Mouse (Mus musculus): ENCODE data around the gene Hist1h2bf. TPM values are rescaled to one million over a fixed set of nuclear protein-coding genes. Genes with fewer than 3 reads are reported as not detected.
A peak's percentile ranks its signal among the peaks of the same experiment; 100 is the strongest.
"Not testable (repeated sequence)": the region's sequence is repeated elsewhere in the genome, so short reads cannot be mapped to it uniquely, and the experiment has no call there.

Gene Hist1h2bf
- polyA plus RNA-seq, 2 experiments from 2014 or later, result 0.83 TPM; not detected in 1

GRCm38 (mm10) chr13:23571022-23571503 is 2.9 kb downstream of the Hist1h2bf start, which contains the start of the genes Hist1h2ae and Hist1h2bg:
Hist1h2ae (minus strand) TSS chr13:23571220.
Hist1h2bg (plus strand) TSS chr13:23571396.
- ATAC-seq, result peak; percentile 83

- ATAC-seq, result peak; percentile 9
Measured at GRCm38 (mm10) chr13:23570261-23571021, 3.6 kb downstream of the Hist1h2bf start.

- ATAC-seq, result no peak
Measured at GRCm38 (mm10) chr13:23564482-23564881, 9.5 kb downstream of the Hist1h2bf start.

- ATAC-seq, result no peak
Measured at GRCm38 (mm10) chr13:23562699-23563462, 11.1 kb downstream of the Hist1h2bf start.

- ATAC-seq, result peak; percentile 97
Measured at GRCm38 (mm10) chr13:23561883-23562659, 11.9 kb downstream of the Hist1h2bf start, which contains the start of gene Hist1h3e. Hist1h3e (minus strand) TSS chr13:23562369.

GRCm38 (mm10) chr13:23561531-23561882 is 12.5 kb downstream of the Hist1h2bf start:
- ATAC-seq, result not testable (repeated sequence)

- not testable (repeated sequence) for ATAC-seq
Measured at GRCm38 (mm10) chr13:23560699-23561098, 13.3 kb downstream of the Hist1h2bf start.

GRCm38 (mm10) chr13:23556906-23557305 is 17.1 kb downstream of the Hist1h2bf start:
- ATAC-seq, result no peak

GRCm38 (mm10) chr13:23555839-23556416 is 18.1 kb downstream of the Hist1h2bf start:
- peak; percentile 66 for ATAC-seq

GRCm38 (mm10) chr13:23554925-23555838 is 18.8 kb downstream of the Hist1h2bf start:
- ATAC-seq, result peak; percentile 62

- no peak for ATAC-seq
Measured at GRCm38 (mm10) chr13:23554393-23554792, 19.6 kb downstream of the Hist1h2bf start.

GRCm38 (mm10) chr13:23552962-23553361 is 21.0 kb downstream of the Hist1h2bf start, which contains the start of gene Hist1h1d:
Hist1h1d (plus strand) TSS chr13:23553262.
- no peak for ATAC-seq

GRCm38 (mm10) chr13:23551931-23552914 is 21.8 kb downstream of the Hist1h2bf start:
- ATAC-seq, result no peak

- peak; percentile 66 for ATAC-seq
Measured at GRCm38 (mm10) chr13:23551146-23551834, 22.7 kb downstream of the Hist1h2bf start, which contains the start of gene Hist1h4f. Hist1h4f (minus strand) TSS chr13:23551648.

GRCm38 (mm10) chr13:23550761-23551145 is 23.2 kb downstream of the Hist1h2bf start:
- ATAC-seq, result no peak

- ATAC-seq, result no peak
Measured at GRCm38 (mm10) chr13:23546694-23547093, 27.3 kb downstream of the Hist1h2bf start.

- peak; percentile 4 for ATAC-seq
Measured at GRCm38 (mm10) chr13:23544787-23545120, 29.2 kb downstream of the Hist1h2bf start.

- peak; percentile 79 for ATAC-seq
Measured at GRCm38 (mm10) chr13:23543965-23544786, 29.8 kb downstream of the Hist1h2bf start, which contains the start of gene Hist1h3f. Hist1h3f (plus strand) TSS chr13:23544052.
